ENCODE assay signal across 8 mouse cellular contexts in genomic region chr12:112435295-112436110, GRCm38 (mm10). TPM values are rescaled to one million over a fixed set of nuclear protein-coding genes. Genes with fewer than 3 reads are reported as not detected.
DNase-seq lines count a peak whose midpoint lies in the region; ATAC-seq and TF ChIP-seq lines count a peak whose summit lies in the region.

No protein-coding gene starts in this region.

- WGBS in cerebellum, adult 2 months: 9% methylated on average over 21 of the region's 21 CpGs
- 61% methylated on average over 21 of the region's 21 CpGs for WGBS in midbrain, embryonic 13.5 days

- DNase-seq in gastrocnemius, adult 2 months: peak; percentile 48
- no peak for DNase-seq in gastrocnemius, adult 18-20 months (ENCODE audit: low spot score)
- peak; percentile 79 to 89 for DNase-seq in cerebellum, adult 2 months
- peak; percentile 46 for DNase-seq in gastrocnemius, postnatal 25 days
- no peak for DNase-seq in spleen, postnatal 10 days (ENCODE audit: low spot score in 2 of 2)
- no peak for DNase-seq in testis, postnatal 10 days (ENCODE audit: low spot score)
- DNase-seq in thymus, adult 18-20 months: no peak

- intact Hi-C loops in gastrocnemius, adult 2 months (cut with DNase I): no loop called here

- peaks cover 24% of the 10 kb centered on the region for H3K4me1 ChIP-seq in cerebellum, adult 2 months (ENCODE audit: control insufficient read depth, insufficient read depth, low read length)
- peaks cover 40% of the 10 kb centered on the region for H3K4me1 ChIP-seq in midbrain, embryonic 13.5 days (replicated peaks)

- no peaks in the 10 kb centered on the region for H3K9me3 ChIP-seq in midbrain, embryonic 13.5 days

- H3K9ac ChIP-seq in midbrain, embryonic 13.5 days (replicated peaks): peak overlapping the region; percentile 28; the same call in 1 of the 2 replicates

- TF ChIP-seq CTCF in gastrocnemius, adult 2 months (IDR thresholded peaks at IDR 0.05): no peak
- TF ChIP-seq CTCF in cerebellum, adult 2 months (IDR thresholded peaks at IDR 0.05; ENCODE audit: borderline replicate concordance, insufficient read depth, low read depth, low read length): no peak

- H3K4me2 ChIP-seq in midbrain, embryonic 13.5 days (replicated peaks): no peak overlapping the region

- no peak overlapping the region for H3K4me3 ChIP-seq in gastrocnemius, adult 2 months
- H3K4me3 ChIP-seq in cerebellum, adult 2 months (replicated peaks; ENCODE audit: insufficient read depth, low read depth, low read length): no peak overlapping the region
- H3K4me3 ChIP-seq in midbrain, embryonic 13.5 days (replicated peaks): no peak overlapping the region

- H3K36me3 ChIP-seq in midbrain, embryonic 13.5 days: no peaks in the 10 kb centered on the region

- TF ChIP-seq POLR2A in cerebellum, adult 2 months (IDR thresholded peaks at IDR 0.05; ENCODE audit: borderline replicate concordance, insufficient read depth, low read length): no peak

- no peaks in the 10 kb centered on the region for H3K27me3 ChIP-seq in cerebellum, adult 2 months (ENCODE audit: control insufficient read depth, insufficient read depth, low read length)
- peaks cover 5% of the 10 kb centered on the region for H3K27me3 ChIP-seq in midbrain, embryonic 13.5 days

- no peak overlapping the region for H3K27ac ChIP-seq in gastrocnemius, adult 2 months
- no peak overlapping the region for H3K27ac ChIP-seq in cerebellum, adult 2 months (ENCODE audit: insufficient read depth, low read length)
- H3K27ac ChIP-seq in midbrain, embryonic 13.5 days: peak overlapping the region; percentile 52

- no peak; the same call in 1 of the 2 replicates for ATAC-seq in midbrain, embryonic 13.5 days

RNA-seq across cellular contexts. Expression of gene A530016L24Rik, which starts 53.7 kb away (rescaled TPM):
- 1 to 10 TPM in 1 of 2 experiments, under 1 TPM in 1; 0.48 to 1.9 TPM for total RNA-seq in gastrocnemius, adult 2 months (2021)
- total RNA-seq in gastrocnemius, adult 18-20 months (2021): 1 to 10 TPM; 1.9 to 2.7 TPM
- 0.08 TPM in 1 of 2 replicates, not detected in the other for polyA plus RNA-seq in cerebellum, adult 2 months (2012; rRNA removed)
- 1 to 10 TPM in 1 of 2 experiments, under 1 TPM in 1; 0.69 to 5.5 TPM for total RNA-seq in gastrocnemius, postnatal 25 days (2021)
- polyA plus RNA-seq in midbrain, embryonic 13.5 days (2015; fragmentation: Nextera tagmentation; extraction: Ambion mirVana): 0.09 and 0.15 TPM in 2 replicates

Comparison
In these comparisons a context has a peak if more than half of its experiments do, and no peak if none do; other contexts are left out.
1. DNase-seq: peak in gastrocnemius, adult 2 months (single experiment), cerebellum, adult 2 months (2 of 2) and gastrocnemius, postnatal 25 days (single experiment); none in gastrocnemius, adult 18-20 months (single experiment), spleen, postnatal 10 days (0 of 2), testis, postnatal 10 days (single experiment) and thymus, adult 18-20 months (0 of 2).